Mouse (Mus musculus): ENCODE data around the gene Olfr1123. TPM values are rescaled to one million over a fixed set of nuclear protein-coding genes. Genes with fewer than 3 reads are reported as not detected.
"Not testable (repeated sequence)": the region's sequence is repeated elsewhere in the genome, so short reads cannot be mapped to it uniquely, and the experiment has no call there.

Gene Olfr1123
- not detected in 2 replicates for polyA plus RNA-seq (2015; fragmentation: Nextera tagmentation; extraction: Ambion mirVana)

GRCm38 (mm10) chr2:87416335-87416734 lies at the start of gene Olfr1123:
Olfr1123 (plus strand) TSS chr2:87416635.
- Histone ChIP-seq H3K4me3 (no peak within 1 kb of the TSS), H3K4me2 (replicated peaks) (no peak within 1 kb of the TSS), H3K9ac (no peak within 1 kb of the TSS), H3K9me3 (no peaks in the 10 kb centered on the region), H3K36me3 (no peaks in the 10 kb centered on the region), H3K27me3 (no peaks in the 10 kb centered on the region), H3K27ac (no peak within 1 kb of the TSS), H3K4me1 (no peaks in the 10 kb centered on the region)
- 78% methylated on average over 1 of the region's 1 CpGs for WGBS
- ATAC-seq (ENCODE audit: low FRiP score, low read depth), result no peak

- ATAC-seq (ENCODE audit: low FRiP score, low read depth), result no peak
- no peak within 1 kb of the TSS for H3K4me3 ChIP-seq
- WGBS, result 38% methylated on average over 1 of the region's 1 CpGs
- H3K9me3 ChIP-seq, result no peaks in the 10 kb centered on the region
- H3K36me3 ChIP-seq, result no peaks in the 10 kb centered on the region
- H3K4me2 ChIP-seq (replicated peaks), result no peak within 1 kb of the TSS
- H3K4me1 ChIP-seq, result no peaks in the 10 kb centered on the region
- H3K27me3 ChIP-seq, result no peaks in the 10 kb centered on the region
- H3K9ac ChIP-seq, result no peak within 1 kb of the TSS
- no peak within 1 kb of the TSS for H3K27ac ChIP-seq
Measured at GRCm38 (mm10) chr2:87369595-87369994, 46.8 kb upstream of the Olfr1123 start, which contains the start of gene Olfr1121. Olfr1121 (plus strand) TSS chr2:87369895.

GRCm38 (mm10) chr2:87371726-87372125 lies 44.7 kb upstream of the Olfr1123 start:
- 88% methylated on average over 4 of the region's 4 CpGs for WGBS
- Histone ChIP-seq H3K4me2 (replicated peaks) (no peak overlapping the region), H3K4me1 (no peaks in the 10 kb centered on the region), H3K27me3 (no peaks in the 10 kb centered on the region), H3K27ac (no peak overlapping the region), H3K4me3 (no peak overlapping the region), H3K36me3 (no peaks in the 10 kb centered on the region), H3K9me3 (no peaks in the 10 kb centered on the region), H3K9ac (no peak overlapping the region)
- no peak for ATAC-seq (ENCODE audit: low FRiP score, low read depth)

DNA sequence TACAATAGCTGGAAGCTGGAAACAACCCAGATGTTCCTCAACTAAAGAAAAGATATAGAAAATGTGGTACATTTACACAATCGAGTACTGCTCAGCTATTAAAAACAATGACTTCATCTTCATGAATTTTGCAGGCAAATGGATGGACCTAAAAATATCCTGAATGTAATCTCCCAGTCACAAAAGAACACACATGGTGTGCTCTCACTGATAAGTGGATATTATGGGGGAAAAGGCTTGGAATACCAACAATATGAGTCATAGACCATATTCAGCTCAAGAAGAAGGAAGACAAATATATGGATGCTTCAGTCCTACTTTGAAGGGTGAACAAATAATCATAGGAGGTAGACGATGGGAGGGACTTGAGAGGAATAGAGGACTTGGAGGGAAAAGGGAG lies 32.5 kb upstream of the Olfr1123 start:
- H3K9ac ChIP-seq, result no peak overlapping the region
- H3K36me3 ChIP-seq, result no peaks in the 10 kb centered on the region
- no peak for ATAC-seq (ENCODE audit: low FRiP score, low read depth)
- H3K4me2 ChIP-seq (replicated peaks), result no peak overlapping the region
- 87% methylated on average over 2 of the region's 2 CpGs for WGBS
- no peak overlapping the region for H3K4me3 ChIP-seq
- no peaks in the 10 kb centered on the region for H3K4me1 ChIP-seq
- H3K9me3 ChIP-seq, result no peaks in the 10 kb centered on the region
- H3K27me3 ChIP-seq, result no peaks in the 10 kb centered on the region
- no peak overlapping the region for H3K27ac ChIP-seq

DNA sequence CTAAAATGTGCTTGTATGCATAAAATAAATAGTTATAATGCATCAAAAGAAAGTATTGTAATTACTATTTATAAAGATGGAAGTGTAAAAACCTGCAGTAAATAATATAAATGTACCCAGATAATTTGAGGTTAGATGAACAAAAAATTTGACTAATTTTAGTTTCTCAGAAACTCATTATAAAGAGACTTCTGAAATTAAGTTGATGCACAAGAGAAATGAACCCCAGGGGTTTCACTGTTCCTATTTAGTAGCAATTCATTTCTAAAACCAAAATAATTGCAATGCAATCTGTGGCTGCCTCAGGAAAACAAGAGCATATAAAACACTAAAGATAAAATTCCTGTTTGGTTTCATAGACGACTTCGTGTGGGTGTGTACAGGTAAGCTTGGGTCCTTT lies 30.9 kb upstream of the Olfr1123 start, which contains the start of gene Olfr1122:
Gene Olfr1122, plus strand, starts transcription at position 301 of the 400 bp plus-strand sequence.
- H3K27me3 ChIP-seq, result no peaks in the 10 kb centered on the region
- no peak within 1 kb of the TSS for H3K27ac ChIP-seq
- H3K4me1 ChIP-seq, result no peaks in the 10 kb centered on the region
- no peaks in the 10 kb centered on the region for H3K36me3 ChIP-seq
- no peak within 1 kb of the TSS for H3K9ac ChIP-seq
- no peak within 1 kb of the TSS for H3K4me2 ChIP-seq (replicated peaks)
- WGBS, result 78% methylated on average over 2 of the region's 2 CpGs
- no peaks in the 10 kb centered on the region for H3K9me3 ChIP-seq
- no peak within 1 kb of the TSS for H3K4me3 ChIP-seq
- ATAC-seq (ENCODE audit: low FRiP score, low read depth), result no peak

DNA sequence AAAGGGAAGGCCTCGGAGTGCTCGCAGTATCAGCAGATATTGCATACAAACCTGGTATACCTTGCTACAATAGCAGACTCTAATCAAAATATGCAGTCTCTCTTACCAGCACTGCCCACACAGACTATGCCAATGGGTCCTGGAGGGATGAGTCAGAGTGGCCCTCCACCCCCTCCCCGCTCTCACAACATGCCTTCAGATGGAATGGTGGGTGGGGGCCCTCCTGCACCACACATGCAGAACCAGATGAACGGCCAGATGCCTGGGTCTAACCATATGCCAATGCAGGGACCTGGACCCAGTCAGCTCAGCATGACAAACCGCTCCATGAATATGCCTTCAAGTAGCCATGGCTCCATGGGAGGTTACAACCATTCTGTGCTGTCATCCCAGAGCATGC lies 22.8 kb upstream of the Olfr1123 start:
- 89% methylated on average over 5 of the region's 5 CpGs for WGBS
- H3K9ac ChIP-seq; H3K27me3 ChIP-seq; H3K36me3 ChIP-seq; H3K9me3 ChIP-seq; H3K4me2 ChIP-seq (replicated peaks); H3K4me1 ChIP-seq; H3K4me3 ChIP-seq; H3K27ac ChIP-seq: not testable (repeated sequence)
- ATAC-seq (ENCODE audit: low FRiP score, low read depth), result peak; percentile 28; the same call in 1 of the 2 replicates

GRCm38 (mm10) chr2:87394686-87395085 lies 21.7 kb upstream of the Olfr1123 start:
- H3K27me3 ChIP-seq; H3K4me2 ChIP-seq (replicated peaks); H3K9me3 ChIP-seq; H3K4me1 ChIP-seq; H3K4me3 ChIP-seq; H3K36me3 ChIP-seq; H3K9ac ChIP-seq; ATAC-seq (ENCODE audit: low FRiP score, low read depth); H3K27ac ChIP-seq: not testable (repeated sequence)
- 81% methylated on average over 7 of the region's 7 CpGs for WGBS

DNA sequence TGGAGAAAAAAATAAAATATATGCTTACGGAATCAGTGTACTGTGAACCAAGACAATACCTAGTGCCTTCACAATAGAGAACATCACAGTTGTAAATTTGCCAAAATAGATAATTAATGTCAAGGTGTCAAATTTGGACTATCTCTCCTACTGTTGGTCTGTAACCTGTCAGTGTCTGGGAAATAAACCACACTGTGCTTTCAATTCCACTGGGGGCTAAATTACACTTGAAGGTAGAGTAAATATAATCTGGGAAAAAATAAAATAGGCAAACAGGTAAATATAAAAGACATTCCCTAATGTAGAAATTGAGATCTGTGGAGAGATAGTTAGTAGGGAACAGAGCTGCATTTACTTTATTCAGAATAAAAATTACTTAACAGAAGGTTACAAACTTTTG lies 13.5 kb downstream of the Olfr1123 start, which contains the start of gene Olfr1124:
Gene Olfr1124, plus strand, starts transcription at position 301 of the 400 bp plus-strand sequence.
- no peak within 1 kb of the TSS for H3K4me2 ChIP-seq (replicated peaks)
- whole genome bisulfite sequencing, result 88% methylated on average over 1 of the region's 1 CpGs
- no peak within 1 kb of the TSS for H3K4me3 ChIP-seq
- no peak for ATAC-seq (ENCODE audit: low FRiP score, low read depth)
- H3K9ac ChIP-seq, result no peak within 1 kb of the TSS
- no peaks in the 10 kb centered on the region for H3K9me3 ChIP-seq
- H3K27ac ChIP-seq, result no peak within 1 kb of the TSS
- no peaks in the 10 kb centered on the region for H3K36me3 ChIP-seq
- H3K4me1 ChIP-seq, result no peaks in the 10 kb centered on the region
- no peaks in the 10 kb centered on the region for H3K27me3 ChIP-seq

DNA sequence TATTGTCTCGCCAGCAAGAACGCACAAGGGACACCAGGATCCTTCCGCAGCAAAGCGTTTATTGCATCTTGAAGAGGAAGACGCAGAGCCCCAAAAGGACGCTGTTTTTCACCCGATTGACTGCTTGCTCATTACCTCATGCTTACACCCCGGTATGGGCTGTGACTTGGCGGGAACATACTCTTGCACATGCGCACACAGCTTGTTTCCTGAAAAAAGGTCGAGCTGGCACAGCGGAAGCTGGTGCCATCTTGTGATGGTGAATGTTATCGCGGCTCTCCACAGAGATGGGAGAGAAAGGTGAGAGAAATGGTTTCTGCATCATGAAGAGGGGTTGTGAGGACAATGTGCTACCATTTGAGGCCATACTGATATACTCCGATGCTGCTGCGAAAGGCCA lies 21.3 kb downstream of the Olfr1123 start:
- no peaks in the 10 kb centered on the region for H3K9me3 ChIP-seq
- H3K4me2 ChIP-seq (replicated peaks), result no peak overlapping the region
- H3K4me3 ChIP-seq, result no peak overlapping the region
- no peaks in the 10 kb centered on the region for H3K27me3 ChIP-seq
- H3K27ac ChIP-seq, result no peak overlapping the region
- no peak for ATAC-seq (ENCODE audit: low FRiP score, low read depth)
- WGBS, result 89% methylated on average over 16 of the region's 16 CpGs
- H3K4me1 ChIP-seq, result no peaks in the 10 kb centered on the region
- H3K9ac ChIP-seq, result no peak overlapping the region
- H3K36me3 ChIP-seq, result no peaks in the 10 kb centered on the region

- H3K27me3 ChIP-seq, result no peaks in the 10 kb centered on the region
- H3K4me2 ChIP-seq (replicated peaks), result no peak within 1 kb of the TSS
- H3K27ac ChIP-seq, result no peak within 1 kb of the TSS
- no peaks in the 10 kb centered on the region for H3K9me3 ChIP-seq
- ATAC-seq (ENCODE audit: low FRiP score, low read depth), result no peak
- H3K36me3 ChIP-seq, result no peaks in the 10 kb centered on the region
- H3K9ac ChIP-seq, result no peak within 1 kb of the TSS
- H3K4me3 ChIP-seq, result no peak within 1 kb of the TSS
- no peaks in the 10 kb centered on the region for H3K4me1 ChIP-seq
Measured at GRCm38 (mm10) chr2:87453662-87454061, 37.2 kb downstream of the Olfr1123 start, which contains the start of gene Olfr1126. Olfr1126 (plus strand) TSS chr2:87453962.

DNA sequence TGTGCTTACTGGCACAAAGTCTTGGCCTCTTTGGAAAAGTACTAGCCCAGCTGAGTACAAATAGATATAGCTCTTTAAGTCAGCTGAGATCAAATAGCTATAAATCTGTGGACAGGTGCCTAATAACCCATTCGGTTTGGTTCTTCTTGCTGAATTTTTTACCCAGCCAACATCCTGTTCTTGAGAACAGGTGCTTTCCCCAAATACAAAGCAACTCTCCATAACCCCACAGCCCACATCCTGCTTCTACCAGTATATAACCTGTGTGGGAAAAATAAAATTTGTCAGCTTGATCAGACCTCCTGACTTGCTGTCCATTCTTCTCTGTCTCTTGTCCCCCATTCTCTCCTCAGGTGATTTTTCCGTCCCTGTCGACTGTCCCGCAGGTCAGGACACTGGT lies 45.3 kb downstream of the Olfr1123 start:
- Histone ChIP-seq H3K27me3 (no peaks in the 10 kb centered on the region), H3K9ac (no peak overlapping the region), H3K4me3 (no peak overlapping the region), H3K4me2 (replicated peaks) (no peak overlapping the region), H3K9me3 (no peaks in the 10 kb centered on the region), H3K4me1 (no peaks in the 10 kb centered on the region), H3K27ac (no peak overlapping the region), H3K36me3 (no peaks in the 10 kb centered on the region)
- ATAC-seq (ENCODE audit: low FRiP score, low read depth), result no peak
- 93% methylated on average over 4 of the region's 4 CpGs for WGBS

Measured in limb, embryonic 13.5 days (tissue).